Mouse (Mus musculus) lung, adult 18-20 months (tissue): ENCODE results near the gene D10Jhu81e.

ENCODE experiments used
- DNase-seq, 2 experiments: peaks; one replicate each; pipeline ENCODE4 v3.0.0; 2022; ENCODE audit warnings: mixed read lengths in 2 of 2

The D10Jhu81e gene

GRCm38 (mm10) chr10:78163241-78163640 is 6.3 kb downstream of the D10Jhu81e start:
- no peak for DNase-seq

- no peak for DNase-seq
These were observed 6.9 kb downstream of the D10Jhu81e start for GRCm38 (mm10) chr10:78162646-78163045.

GRCm38 (mm10) chr10:78161096-78161495 is 8.5 kb downstream of the D10Jhu81e start:
- DNase-seq = no peak

GRCm38 (mm10) chr10:78160369-78161095 is 9.1 kb downstream of the D10Jhu81e start:
- peak in 1 of 2 experiments; percentile 46 for DNase-seq

GRCm38 (mm10) chr10:78159906-78160305 is 9.7 kb downstream of the D10Jhu81e start:
- DNase-seq = peak; percentile 89 to 92

GRCm38 (mm10) chr10:78159252-78159878 is 10.2 kb downstream of the D10Jhu81e start:
- peak; percentile 83 to 88 for DNase-seq

- DNase-seq = no peak
These were observed 11.5 kb downstream of the D10Jhu81e start for GRCm38 (mm10) chr10:78158041-78158440.

GRCm38 (mm10) chr10:78156926-78157325 is 12.7 kb downstream of the D10Jhu81e start:
- DNase-seq = no peak

- no peak for DNase-seq
These were observed 20.5 kb downstream of the D10Jhu81e start for GRCm38 (mm10) chr10:78148834-78149766.

- no peak for DNase-seq
These were observed 21.6 kb downstream of the D10Jhu81e start for GRCm38 (mm10) chr10:78147908-78148441.

GRCm38 (mm10) chr10:78143727-78144505 is 25.7 kb downstream of the D10Jhu81e start:
- DNase-seq = no peak

GRCm38 (mm10) chr10:78140843-78141242 is 28.7 kb downstream of the D10Jhu81e start:
- DNase-seq = no peak

- no peak for DNase-seq
These were observed 29.4 kb downstream of the D10Jhu81e start for GRCm38 (mm10) chr10:78140251-78140600.

GRCm38 (mm10) chr10:78139572-78140250 is 29.9 kb downstream of the D10Jhu81e start:
- DNase-seq = no peak

- peak in 1 of 2 experiments; percentile 46 for DNase-seq
These were observed 30.6 kb downstream of the D10Jhu81e start for GRCm38 (mm10) chr10:78138812-78139523.

GRCm38 (mm10) chr10:78137191-78137590 is 32.4 kb downstream of the D10Jhu81e start:
- DNase-seq = no peak

GRCm38 (mm10) chr10:78135947-78136346 is 33.6 kb downstream of the D10Jhu81e start:
- no peak for DNase-seq

GRCm38 (mm10) chr10:78134975-78135798 is 34.4 kb downstream of the D10Jhu81e start:
- peak; percentile 74 to 78 for DNase-seq

GRCm38 (mm10) chr10:78134400-78134799 is 35.2 kb downstream of the D10Jhu81e start:
- DNase-seq = no peak

GRCm38 (mm10) chr10:78129998-78130397 is 39.6 kb downstream of the D10Jhu81e start:
- DNase-seq = no peak
